Comparison of ENCODE assay signal across 30 mouse cellular contexts in the genomic region with DNA sequence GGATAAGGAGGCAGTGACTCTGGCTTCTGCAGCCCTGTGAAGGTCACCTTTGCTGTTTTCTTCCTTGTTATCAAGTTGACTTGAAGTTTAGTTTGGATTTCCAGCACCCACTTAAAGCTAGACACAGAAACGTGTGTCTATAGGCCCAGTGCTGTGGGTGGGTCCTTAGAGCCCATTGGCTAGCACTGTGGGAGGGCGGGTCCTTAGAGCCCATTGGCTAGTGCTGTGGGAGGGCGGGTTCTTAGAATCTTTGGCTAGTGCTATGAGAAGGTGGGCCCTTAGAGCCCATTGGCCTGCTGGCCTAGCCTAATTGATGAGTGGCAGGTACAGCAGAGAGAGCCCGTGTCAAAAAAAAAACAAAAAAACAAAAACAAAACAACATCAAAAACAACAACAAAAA. TPM values are rescaled to one million over a fixed set of nuclear protein-coding genes. Genes with fewer than 3 reads are reported as not detected.
DNase-seq lines count a peak whose midpoint lies in the region; ATAC-seq lines count a peak whose summit lies in the region.
"Had no signal": no experiment of that assay in that cellular context is flagged by ENCODE, and none has a peak within 500 bp of the region (broad histone marks: within the 10 kb centered on the region; RNA-seq: fewer than 3 reads in every experiment).

No protein-coding gene starts in this region.

- no peak overlapping the region for H3K9ac ChIP-seq in heart, embryonic 12.5 days
- H3K9ac ChIP-seq in stomach, embryonic 15.5 days = no peak overlapping the region
- H3K9ac ChIP-seq: embryonic facial prominence, embryonic 13.5 days; limb, embryonic 15.5 days; midbrain, embryonic 15.5 days; neural tube, embryonic 15.5 days had no signal

- WGBS in heart, embryonic 12.5 days = 66% methylated on average over 4 of the region's 4 CpGs
- 78% methylated on average over 4 of the region's 4 CpGs for WGBS in stomach, embryonic 15.5 days

- H3K4me3 ChIP-seq in heart, embryonic 12.5 days = no peak overlapping the region
- H3K4me3 ChIP-seq in stomach, embryonic 15.5 days (replicated peaks) = no peak overlapping the region
- H3K4me3 ChIP-seq: embryonic facial prominence, embryonic 13.5 days; limb, embryonic 15.5 days; megakaryocyte, embryonic 14.5 days; midbrain, embryonic 15.5 days; myocyte; neural tube, embryonic 15.5 days had no signal

- DNase-seq in heart, adult 11 months = no peak
- DNase-seq in retina, postnatal 1 day = peak; percentile 11
- DNase-seq in retina, embryonic 14.5 days (ENCODE audit: low spot score) = no peak
- DNase-seq in ZHBTc4 (ENCODE audit: low read depth, low spot score) = peak; percentile 83
- no peak for DNase-seq in gastrocnemius, postnatal 10 days
- DNase-seq in frontal cortex, postnatal 25 days (ENCODE audit: low spot score in 2 of 2) = no peak
- DNase-seq: B cell, adult 2 months; cerebellum, adult 2 months; gastrocnemius, postnatal 25 days; kidney, adult 2 months; kidney, postnatal 25 days; right cerebral cortex, postnatal 25 days; thymus, postnatal 14 days had no signal

- H3K9me3 ChIP-seq in heart, embryonic 12.5 days (replicated peaks) = no peaks in the 10 kb centered on the region
- no peaks in the 10 kb centered on the region for H3K9me3 ChIP-seq in stomach, embryonic 15.5 days
- H3K9me3 ChIP-seq: embryonic facial prominence, embryonic 13.5 days; limb, embryonic 15.5 days; megakaryocyte, embryonic 14.5 days; midbrain, embryonic 15.5 days; neural tube, embryonic 15.5 days had no signal

- peaks cover 11% of the 10 kb centered on the region for H3K36me3 ChIP-seq in heart, embryonic 12.5 days
- no peaks in the 10 kb centered on the region for H3K36me3 ChIP-seq in stomach, embryonic 15.5 days
- H3K36me3 ChIP-seq: embryonic facial prominence, embryonic 13.5 days; limb, embryonic 15.5 days; midbrain, embryonic 15.5 days; neural tube, embryonic 15.5 days had no signal

- ATAC-seq in heart, embryonic 12.5 days (ENCODE audit: insufficient number of reproducible peaks, low FRiP score) = no peak
- ATAC-seq in stomach, embryonic 15.5 days (ENCODE audit: insufficient read depth, low FRiP score, low read depth) = peak; percentile 50
- ATAC-seq: forebrain, embryonic 14.5 days; lung, postnatal 0 days; midbrain, embryonic 15.5 days; Patski had no signal

- peaks cover 72% of the 10 kb centered on the region for H3K4me1 ChIP-seq in heart, embryonic 12.5 days (replicated peaks)
- peaks cover 9% of the 10 kb centered on the region; the same call in 1 of the 2 replicates for H3K4me1 ChIP-seq in stomach, embryonic 15.5 days
- H3K4me1 ChIP-seq: neural tube, embryonic 15.5 days had no signal

- H3K27me3 ChIP-seq in heart, embryonic 12.5 days (replicated peaks) = no peaks in the 10 kb centered on the region
- H3K27me3 ChIP-seq in stomach, embryonic 15.5 days (replicated peaks) = no peaks in the 10 kb centered on the region
- H3K27me3 ChIP-seq: embryonic facial prominence, embryonic 13.5 days; limb, embryonic 15.5 days; midbrain, embryonic 15.5 days; neural tube, embryonic 15.5 days had no signal

- H3K4me2 ChIP-seq in heart, embryonic 12.5 days = no peak overlapping the region
- H3K4me2 ChIP-seq in stomach, embryonic 15.5 days = no peak overlapping the region
- H3K4me2 ChIP-seq: embryonic facial prominence, embryonic 13.5 days; limb, embryonic 15.5 days; midbrain, embryonic 15.5 days; neural tube, embryonic 15.5 days had no signal

- H3K27ac ChIP-seq in heart, embryonic 12.5 days (ENCODE audit: poor library complexity, severe bottlenecking) = peak overlapping the region; percentile 31
- no peak overlapping the region for H3K27ac ChIP-seq in stomach, embryonic 15.5 days
- H3K27ac ChIP-seq: embryonic facial prominence, embryonic 13.5 days; limb, embryonic 15.5 days; midbrain, embryonic 15.5 days; neural tube, embryonic 15.5 days had no signal

RNA-seq across cellular contexts. Expression of gene Gata5, which starts 14.3 kb away (rescaled TPM):
- 24.7 and 28.4 TPM in 2 replicates for polyA plus RNA-seq in heart, embryonic 12.5 days (2016; fragmentation: Nextera tagmentation; extraction: Ambion mirVana)
- 5.5 and 6.0 TPM in 2 replicates for polyA plus RNA-seq in stomach, embryonic 15.5 days (2015; fragmentation: Nextera tagmentation; extraction: Ambion mirVana)
- not detected for total RNA-seq in gastrocnemius, postnatal 10 days (2021)
- total RNA-seq: gastrocnemius, postnatal 25 days; hematopoietic stem cell, adult 5-6 weeks; layer of hippocampus, adult 8-10 months; left cerebral cortex, postnatal 36 days had no signal
- polyA plus RNA-seq: cerebellum, adult 2 months; cortical plate, adult 2 months; embryonic facial prominence, embryonic 13.5 days; forebrain, embryonic 14.5 days; limb, embryonic 15.5 days; midbrain, embryonic 15.5 days; myocyte; Patski had no signal

RNA-seq across cellular contexts. Expression of gene Rbbp8nl, which starts 30.5 kb away (rescaled TPM):
- not detected in 2 replicates for polyA plus RNA-seq in heart, embryonic 12.5 days (2016; fragmentation: Nextera tagmentation; extraction: Ambion mirVana)
- 3.1 and 3.4 TPM in 2 replicates for polyA plus RNA-seq in stomach, embryonic 15.5 days (2015; fragmentation: Nextera tagmentation; extraction: Ambion mirVana)
- total RNA-seq in gastrocnemius, postnatal 10 days (2021) = not detected
- total RNA-seq: adrenal gland, postnatal 4 days; gastrocnemius, postnatal 25 days; hematopoietic stem cell, adult 5-6 weeks; layer of hippocampus, adult 8-10 months; left cerebral cortex, postnatal 36 days had no signal
- polyA plus RNA-seq: cerebellum, adult 2 months; cortical plate, adult 2 months; forebrain, embryonic 14.5 days; midbrain, embryonic 15.5 days; myocyte; neural tube, embryonic 15.5 days; Patski; spleen, adult 2 months had no signal

RNA-seq across cellular contexts. Expression of gene Cables2, which starts 46.9 kb away (rescaled TPM):
- polyA plus RNA-seq in heart, embryonic 12.5 days (2016; fragmentation: Nextera tagmentation; extraction: Ambion mirVana) = 15.8 and 16.2 TPM in 2 replicates
- 14.5 and 15.2 TPM in 2 replicates for polyA plus RNA-seq in stomach, embryonic 15.5 days (2015; fragmentation: Nextera tagmentation; extraction: Ambion mirVana)
- 10 to 100 TPM in 1 of 2 experiments, 1 to 10 TPM in 1; 9.3 to 10.3 TPM for total RNA-seq in gastrocnemius, postnatal 10 days (2021)

Comparison
In these comparisons a context has a peak if more than half of its experiments do, and no peak if none do; other contexts are left out.
1. DNase-seq: peak in retina, postnatal 1 day (single experiment) and ZHBTc4 (single experiment); none in heart, adult 11 months (single experiment), retina, embryonic 14.5 days (single experiment), gastrocnemius, postnatal 10 days (single experiment) and frontal cortex, postnatal 25 days (0 of 2).